Mouse (Mus musculus): ENCODE results near the gene Mier2.
A peak's percentile ranks its signal among the peaks of the same experiment; 100 is the strongest.

Mier2 gene

GRCm38 (mm10) chr10:79541522-79541921 lies 13.5 kb downstream of the Mier2 start:
- no peak overlapping the region for H3K4me3 ChIP-seq (replicated peaks; ENCODE audit: low read length)
- H3K27me3 ChIP-seq (ENCODE audit: insufficient read depth, low read length): no peaks in the 10 kb centered on the region
- H3K4me1 ChIP-seq (replicated peaks; ENCODE audit: low read depth, low read length): peaks cover 30% of the 10 kb centered on the region
- H3K9me3 ChIP-seq (ENCODE audit: low read length): peaks cover 12% of the 10 kb centered on the region
- H3K36me3 ChIP-seq (ENCODE audit: insufficient read depth, low read length): peaks cover 86% of the 10 kb centered on the region
- no peak for TF ChIP-seq CTCF (conservative IDR thresholded peaks at IDR 0.05; ENCODE audit: low read length)
- no peak for TF ChIP-seq POU5F1 (IDR thresholded peaks at IDR 0.05; ENCODE audit: borderline replicate concordance, low read length)

- H3K4me1 ChIP-seq (replicated peaks; ENCODE audit: low read depth, low read length): peaks cover 30% of the 10 kb centered on the region
- H3K36me3 ChIP-seq (ENCODE audit: insufficient read depth, low read length): peaks cover 78% of the 10 kb centered on the region
- no peak for TF ChIP-seq POU5F1 (IDR thresholded peaks at IDR 0.05; ENCODE audit: borderline replicate concordance, low read length)
- no peak for TF ChIP-seq CTCF (conservative IDR thresholded peaks at IDR 0.05; ENCODE audit: low read length)
- TF ChIP-seq NANOG (IDR thresholded peaks at IDR 0.05; ENCODE audit: borderline replicate concordance, low read length): no peak
- H3K27me3 ChIP-seq (ENCODE audit: insufficient read depth, low read length): peaks cover 7% of the 10 kb centered on the region
- peak overlapping the region; percentile 66 for H3K4me3 ChIP-seq (replicated peaks; ENCODE audit: low read length)
- peaks cover 12% of the 10 kb centered on the region for H3K9me3 ChIP-seq (ENCODE audit: low read length)
Measured at GRCm38 (mm10) chr10:79540746-79541145, 14.3 kb downstream of the Mier2 start.

GRCm38 (mm10) chr10:79539701-79540495 lies 15.1 kb downstream of the Mier2 start:
- Histone ChIP-seq H3K4me1 (replicated peaks; ENCODE audit: low read depth, low read length) (peaks cover 30% of the 10 kb centered on the region), H3K4me3 (replicated peaks; ENCODE audit: low read length) (peak overlapping the region; percentile 66), H3K9me3 (ENCODE audit: low read length) (peaks cover 11% of the 10 kb centered on the region), H3K36me3 (ENCODE audit: insufficient read depth, low read length) (peaks cover 70% of the 10 kb centered on the region), H3K27me3 (ENCODE audit: insufficient read depth, low read length) (peaks cover 14% of the 10 kb centered on the region)
- TF ChIP-seq NANOG (IDR thresholded peaks at IDR 0.05; ENCODE audit: borderline replicate concordance, low read length) (no peak), CTCF (conservative IDR thresholded peaks at IDR 0.05; ENCODE audit: low read length) (no peak), POU5F1 (IDR thresholded peaks at IDR 0.05; ENCODE audit: borderline replicate concordance, low read length) (no peak)

- H3K4me3 ChIP-seq (replicated peaks; ENCODE audit: low read length): no peak overlapping the region
- no peak for TF ChIP-seq CTCF (conservative IDR thresholded peaks at IDR 0.05; ENCODE audit: low read length)
- no peak for TF ChIP-seq POU5F1 (IDR thresholded peaks at IDR 0.05; ENCODE audit: borderline replicate concordance, low read length)
- no peak for TF ChIP-seq NANOG (IDR thresholded peaks at IDR 0.05; ENCODE audit: borderline replicate concordance, low read length)
- peaks cover 39% of the 10 kb centered on the region for H3K4me1 ChIP-seq (replicated peaks; ENCODE audit: low read depth, low read length)
- peaks cover under 1% of the 10 kb centered on the region; the same call in 1 of the 2 replicates for H3K9me3 ChIP-seq (ENCODE audit: low read length)
- H3K27me3 ChIP-seq (ENCODE audit: insufficient read depth, low read length): peaks cover 25% of the 10 kb centered on the region
- H3K36me3 ChIP-seq (ENCODE audit: insufficient read depth, low read length): peaks cover 60% of the 10 kb centered on the region
Measured at GRCm38 (mm10) chr10:79538873-79539272, 16.1 kb downstream of the Mier2 start.

- Histone ChIP-seq H3K4me1 (replicated peaks; ENCODE audit: low read depth, low read length) (peaks cover 43% of the 10 kb centered on the region), H3K27me3 (ENCODE audit: insufficient read depth, low read length) (peaks cover 27% of the 10 kb centered on the region), H3K4me3 (replicated peaks; ENCODE audit: low read length) (no peak overlapping the region), H3K36me3 (ENCODE audit: insufficient read depth, low read length) (peaks cover 54% of the 10 kb centered on the region), H3K9me3 (ENCODE audit: low read length) (no peaks in the 10 kb centered on the region)
- no peak for TF ChIP-seq NANOG (IDR thresholded peaks at IDR 0.05; ENCODE audit: borderline replicate concordance, low read length)
- no peak for TF ChIP-seq POU5F1 (IDR thresholded peaks at IDR 0.05; ENCODE audit: borderline replicate concordance, low read length)
- no peak for TF ChIP-seq CTCF (conservative IDR thresholded peaks at IDR 0.05; ENCODE audit: low read length)
Measured at GRCm38 (mm10) chr10:79538323-79538722, 16.7 kb downstream of the Mier2 start.

- Histone ChIP-seq H3K27me3 (ENCODE audit: insufficient read depth, low read length) (peaks cover 33% of the 10 kb centered on the region), H3K4me1 (replicated peaks; ENCODE audit: low read depth, low read length) (peaks cover 44% of the 10 kb centered on the region), H3K9me3 (ENCODE audit: low read length) (no peaks in the 10 kb centered on the region), H3K36me3 (ENCODE audit: insufficient read depth, low read length) (peaks cover 49% of the 10 kb centered on the region), H3K4me3 (replicated peaks; ENCODE audit: low read length) (no peak overlapping the region)
- TF ChIP-seq POU5F1 (IDR thresholded peaks at IDR 0.05; ENCODE audit: borderline replicate concordance, low read length): no peak
- TF ChIP-seq CTCF (conservative IDR thresholded peaks at IDR 0.05; ENCODE audit: low read length): no peak
- TF ChIP-seq NANOG (IDR thresholded peaks at IDR 0.05; ENCODE audit: borderline replicate concordance, low read length): no peak
Measured at GRCm38 (mm10) chr10:79537781-79538180, 17.2 kb downstream of the Mier2 start.

- H3K4me3 ChIP-seq (replicated peaks; ENCODE audit: low read length): no peak overlapping the region
- TF ChIP-seq POU5F1 (IDR thresholded peaks at IDR 0.05; ENCODE audit: borderline replicate concordance, low read length): no peak
- TF ChIP-seq NANOG (IDR thresholded peaks at IDR 0.05; ENCODE audit: borderline replicate concordance, low read length): no peak
- TF ChIP-seq CTCF (conservative IDR thresholded peaks at IDR 0.05; ENCODE audit: low read length): no peak
- H3K9me3 ChIP-seq (ENCODE audit: low read length): no peaks in the 10 kb centered on the region
- H3K36me3 ChIP-seq (ENCODE audit: insufficient read depth, low read length): peaks cover 44% of the 10 kb centered on the region
- H3K4me1 ChIP-seq (replicated peaks; ENCODE audit: low read depth, low read length): peaks cover 47% of the 10 kb centered on the region
- peaks cover 38% of the 10 kb centered on the region for H3K27me3 ChIP-seq (ENCODE audit: insufficient read depth, low read length)
Measured at GRCm38 (mm10) chr10:79537271-79537670, 17.7 kb downstream of the Mier2 start.

- no peaks in the 10 kb centered on the region for H3K9me3 ChIP-seq (ENCODE audit: low read length)
- peaks cover 41% of the 10 kb centered on the region for H3K27me3 ChIP-seq (ENCODE audit: insufficient read depth, low read length)
- TF ChIP-seq NANOG (IDR thresholded peaks at IDR 0.05; ENCODE audit: borderline replicate concordance, low read length): no peak
- TF ChIP-seq CTCF (conservative IDR thresholded peaks at IDR 0.05; ENCODE audit: low read length): 0 out of 2 replicates have a peak, but pooled peaks have one; percentile 3
- no peak for TF ChIP-seq POU5F1 (IDR thresholded peaks at IDR 0.05; ENCODE audit: borderline replicate concordance, low read length)
- no peak overlapping the region for H3K4me3 ChIP-seq (replicated peaks; ENCODE audit: low read length)
- H3K4me1 ChIP-seq (replicated peaks; ENCODE audit: low read depth, low read length): peaks cover 41% of the 10 kb centered on the region
- peaks cover 37% of the 10 kb centered on the region for H3K36me3 ChIP-seq (ENCODE audit: insufficient read depth, low read length)
Measured at GRCm38 (mm10) chr10:79536461-79537080, 18.4 kb downstream of the Mier2 start.
